Mouse (Mus musculus) forebrain, embryonic 13.5 days (tissue): ENCODE measurements around the gene Gm8369. TPM values are rescaled to one million over a fixed set of nuclear protein-coding genes. Genes with fewer than 3 reads are reported as not detected.
"Not testable (repeated sequence)": the region's sequence is repeated elsewhere in the genome, so short reads cannot be mapped to it uniquely, and the experiment has no call there.

Experiments
- ATAC-seq: fragments of 200-750 bp; cut with Nextera tagmentation; 2 replicates; pipeline ENCODE4 v1.8.0; 2017
- H3K27ac ChIP-seq: fragments of 300-500 bp; sonication (generic); 2 replicates; pipeline ENCODE4 v1.5.1; 2015; ENCODE audit warnings: inconsistent platforms, mild to moderate bottlenecking, moderate library complexity
- H3K27me3 ChIP-seq: fragments of 300-500 bp; sonication (generic); 2 replicates; pipeline ENCODE4 v1.6.1; 2015; ENCODE audit warnings: mild to moderate bottlenecking, inconsistent platforms
- H3K36me3 ChIP-seq: fragments of 300-500 bp; sonication (generic); 2 replicates; pipeline ENCODE4 v1.6.1; 2015; ENCODE audit warnings: mild to moderate bottlenecking, inconsistent platforms; ENCODE audit not compliant: poor library complexity, severe bottlenecking
- H3K4me1 ChIP-seq: fragments of 300-500 bp; sonication (generic); 2 replicates; pipeline ENCODE4 v1.6.1; 2015; ENCODE audit warnings: inconsistent platforms
- H3K4me2 ChIP-seq: fragments of 300-500 bp; sonication (generic); 2 replicates; pipeline ENCODE4 v1.6.1; 2015; ENCODE audit warnings: inconsistent platforms, mild to moderate bottlenecking, moderate library complexity
- H3K4me3 ChIP-seq: fragments of 300-500 bp; sonication (generic); 2 replicates; pipeline ENCODE4 v1.5.1; 2015; ENCODE audit warnings: mild to moderate bottlenecking, inconsistent platforms
- H3K9ac ChIP-seq: fragments of 300-500 bp; sonication (generic); 2 replicates; pipeline ENCODE4 v1.6.1; 2015; ENCODE audit warnings: mild to moderate bottlenecking, inconsistent platforms
- H3K9me3 ChIP-seq: fragments of 300-500 bp; sonication (generic); replicated peaks from 2 replicates; pipeline ENCODE4 v1.6.1; 2016; ENCODE audit warnings: inconsistent platforms
- WGBS: fragments of 180-500 bp; shearing (Covaris S2); methylation state at CpG from one replicate; pipeline ENCODE4 v1.1.7; 2015; 5-methylcytosine and 5-hydroxymethylcytosine counted together
- polyA plus RNA-seq: library from polyadenylated mRNA; unstranded; fragments of >200 nt; fragmentation: Nextera tagmentation; extraction: Ambion mirVana; gene quantifications from 2 replicates; pipeline ENCODE4 v1.2.1, GENCODE M21; 2015

Gene Gm8369
- polyA plus RNA-seq, result not detected in 2 replicates

GRCm38 (mm10) chr19:11485746-11486145, at the start of gene Gm8369:
TSS of gene Gm8369 (plus strand) at chr19:11485938.
- no peak for ATAC-seq
- no peaks in the 10 kb centered on the region for H3K9me3 ChIP-seq
- no peak within 1 kb of the TSS for H3K27ac ChIP-seq
- no peak within 1 kb of the TSS for H3K9ac ChIP-seq
- no peaks in the 10 kb centered on the region for H3K36me3 ChIP-seq
- WGBS, result 83% methylated on average over 2 of the region's 2 CpGs
- no peak within 1 kb of the TSS for H3K4me2 ChIP-seq
- no peak within 1 kb of the TSS for H3K4me3 ChIP-seq
- no peaks in the 10 kb centered on the region for H3K27me3 ChIP-seq
- H3K4me1 ChIP-seq, result no peaks in the 10 kb centered on the region

- Histone ChIP-seq H3K9ac (no peak within 1 kb of the TSS), H3K9me3 (no peaks in the 10 kb centered on the region), H3K36me3 (no peaks in the 10 kb centered on the region), H3K4me2 (no peak within 1 kb of the TSS), H3K27me3 (no peaks in the 10 kb centered on the region), H3K27ac (no peak within 1 kb of the TSS), H3K4me3 (no peak within 1 kb of the TSS), H3K4me1 (no peaks in the 10 kb centered on the region)
- ATAC-seq, result no peak
These were observed 42.4 kb upstream of the Gm8369 start, which contains the start of gene Ms4a4b for GRCm38 (mm10) chr19:11443338-11443737. TSS of gene Ms4a4b (plus strand) at chr19:11443553.

GRCm38 (mm10) chr19:11443964-11444363, 41.8 kb upstream of the Gm8369 start:
- no peaks in the 10 kb centered on the region for H3K9me3 ChIP-seq
- no peak overlapping the region for H3K9ac ChIP-seq
- H3K4me2 ChIP-seq, result no peak overlapping the region
- no peaks in the 10 kb centered on the region for H3K36me3 ChIP-seq
- H3K27ac ChIP-seq, result no peak overlapping the region
- H3K4me3 ChIP-seq, result no peak overlapping the region
- H3K4me1 ChIP-seq, result no peaks in the 10 kb centered on the region
- no peaks in the 10 kb centered on the region for H3K27me3 ChIP-seq
- ATAC-seq, result no peak
- 88% methylated on average over 5 of the region's 5 CpGs for WGBS

- 92% methylated on average over 2 of the region's 2 CpGs for WGBS
- no peak for ATAC-seq
These were observed 38.5 kb upstream of the Gm8369 start for GRCm38 (mm10) chr19:11447238-11447637.

GRCm38 (mm10) chr19:11459041-11459440, 26.7 kb upstream of the Gm8369 start:
- not testable (repeated sequence) for H3K27me3 ChIP-seq, H3K4me1 ChIP-seq, H3K36me3 ChIP-seq, ATAC-seq, H3K9ac ChIP-seq, H3K4me3 ChIP-seq, H3K4me2 ChIP-seq, H3K27ac ChIP-seq, H3K9me3 ChIP-seq
- WGBS, result 76% methylated on average over 4 of the region's 4 CpGs

More at GRCm38 (mm10) chr19:11447238-11447637, 38.5 kb upstream of the Gm8369 start:
- no peak overlapping the region for H3K4me2 ChIP-seq
- H3K27me3 ChIP-seq, result no peaks in the 10 kb centered on the region
- H3K36me3 ChIP-seq, result no peaks in the 10 kb centered on the region
- no peak overlapping the region for H3K9ac ChIP-seq
- no peaks in the 10 kb centered on the region for H3K4me1 ChIP-seq
- H3K27ac ChIP-seq, result no peak overlapping the region
- H3K4me3 ChIP-seq, result no peak overlapping the region
- no peaks in the 10 kb centered on the region for H3K9me3 ChIP-seq

GRCm38 (mm10) chr19:11464795-11465194, 20.9 kb upstream of the Gm8369 start:
- WGBS, result 64% methylated on average over 1 of the region's 1 CpGs
- H3K27ac ChIP-seq, H3K4me2 ChIP-seq, H3K4me1 ChIP-seq, H3K36me3 ChIP-seq, H3K9me3 ChIP-seq, H3K9ac ChIP-seq, ATAC-seq, H3K4me3 ChIP-seq, H3K27me3 ChIP-seq: not testable (repeated sequence)

- no peaks in the 10 kb centered on the region for H3K9me3 ChIP-seq
- no peak overlapping the region for H3K4me2 ChIP-seq
- no peak for ATAC-seq
- H3K9ac ChIP-seq, result no peak overlapping the region
- no peaks in the 10 kb centered on the region for H3K36me3 ChIP-seq
- 80% methylated on average over 5 of the region's 5 CpGs for WGBS
- no peak overlapping the region for H3K4me3 ChIP-seq
- no peaks in the 10 kb centered on the region for H3K4me1 ChIP-seq
- H3K27me3 ChIP-seq, result no peaks in the 10 kb centered on the region
- H3K27ac ChIP-seq, result no peak overlapping the region
These were observed 19.3 kb upstream of the Gm8369 start for GRCm38 (mm10) chr19:11466471-11466870.

GRCm38 (mm10) chr19:11468361-11468760, 17.4 kb upstream of the Gm8369 start:
- not testable (repeated sequence) for H3K4me2 ChIP-seq, H3K36me3 ChIP-seq, H3K9ac ChIP-seq, H3K27me3 ChIP-seq, H3K9me3 ChIP-seq, H3K4me3 ChIP-seq, H3K27ac ChIP-seq, ATAC-seq, H3K4me1 ChIP-seq
- WGBS, result 64% methylated on average over 1 of the region's 1 CpGs

GRCm38 (mm10) chr19:11469215-11469614, 16.5 kb upstream of the Gm8369 start, which contains the start of gene Ms4a6c:
TSS of gene Ms4a6c (plus strand) at chr19:11469366.
- H3K9ac ChIP-seq, H3K36me3 ChIP-seq, H3K27me3 ChIP-seq, H3K4me2 ChIP-seq, H3K27ac ChIP-seq, ATAC-seq, H3K4me1 ChIP-seq, H3K4me3 ChIP-seq, H3K9me3 ChIP-seq: not testable (repeated sequence)
- 92% methylated on average over 4 of the region's 4 CpGs for WGBS

GRCm38 (mm10) chr19:11479714-11480113, 6.0 kb upstream of the Gm8369 start:
- no peak overlapping the region for H3K9ac ChIP-seq
- no peak for ATAC-seq
- WGBS, result 93% methylated on average over 2 of the region's 2 CpGs

GRCm38 (mm10) chr19:11482684-11483083, 3.1 kb upstream of the Gm8369 start:
- ATAC-seq, result no peak
- H3K36me3 ChIP-seq, result no peaks in the 10 kb centered on the region
- H3K4me1 ChIP-seq, result no peaks in the 10 kb centered on the region
- no peaks in the 10 kb centered on the region for H3K27me3 ChIP-seq
- H3K4me3 ChIP-seq, result no peak overlapping the region
- no peaks in the 10 kb centered on the region for H3K9me3 ChIP-seq
- H3K27ac ChIP-seq, result no peak overlapping the region
- no peak overlapping the region for H3K4me2 ChIP-seq
- WGBS, result 93% methylated on average over 2 of the region's 2 CpGs
- H3K9ac ChIP-seq, result no peak overlapping the region

More at GRCm38 (mm10) chr19:11479714-11480113, 6.0 kb upstream of the Gm8369 start:
- Histone ChIP-seq H3K9me3 (no peaks in the 10 kb centered on the region), H3K27ac (no peak overlapping the region), H3K27me3 (no peaks in the 10 kb centered on the region), H3K4me2 (no peak overlapping the region), H3K4me1 (no peaks in the 10 kb centered on the region), H3K4me3 (no peak overlapping the region), H3K36me3 (no peaks in the 10 kb centered on the region)

- no peak overlapping the region for H3K4me3 ChIP-seq
- H3K27me3 ChIP-seq, result no peaks in the 10 kb centered on the region
- no peaks in the 10 kb centered on the region for H3K36me3 ChIP-seq
- WGBS, result 75% methylated on average over 4 of the region's 4 CpGs
- H3K9me3 ChIP-seq, result no peaks in the 10 kb centered on the region
- H3K9ac ChIP-seq, result no peak overlapping the region
- no peak for ATAC-seq
- H3K27ac ChIP-seq, result no peak overlapping the region
- H3K4me2 ChIP-seq, result no peak overlapping the region
- no peaks in the 10 kb centered on the region for H3K4me1 ChIP-seq
These were observed 1.8 kb upstream of the Gm8369 start for GRCm38 (mm10) chr19:11483941-11484340.

GRCm38 (mm10) chr19:11484388-11484787, 1.4 kb upstream of the Gm8369 start:
- H3K9ac ChIP-seq, result no peak overlapping the region
- no peaks in the 10 kb centered on the region for H3K36me3 ChIP-seq
- ATAC-seq, result no peak
- H3K27ac ChIP-seq, result no peak overlapping the region
- H3K4me3 ChIP-seq, result no peak overlapping the region
- WGBS, result 94% methylated on average over 3 of the region's 3 CpGs
- H3K9me3 ChIP-seq, result no peaks in the 10 kb centered on the region
- H3K27me3 ChIP-seq, result no peaks in the 10 kb centered on the region
- no peaks in the 10 kb centered on the region for H3K4me1 ChIP-seq
- no peak overlapping the region for H3K4me2 ChIP-seq
